ENCODE assay signal across 21 mouse cellular contexts in genomic region chr12:76200326-76200725, GRCm38 (mm10). TPM values are rescaled to one million over a fixed set of nuclear protein-coding genes. Genes with fewer than 3 reads are reported as not detected.
"Had no signal": no experiment of that assay in that cellular context is flagged by ENCODE, and none has a peak within 500 bp of the region (broad histone marks: within the 10 kb centered on the region; RNA-seq: fewer than 3 reads in every experiment).

No protein-coding gene starts in this region.

- H3K9me3 ChIP-seq: intestine, embryonic 15.5 days; limb, embryonic 13.5 days; liver, embryonic 15.5 days; midbrain, embryonic 13.5 days; neural tube, embryonic 15.5 days had no signal

- DNase-seq: kidney, adult 8-10 months; kidney, postnatal 10 days; layer of hippocampus, adult 9-11 months; layer of hippocampus, postnatal 36 days; left cerebral cortex, postnatal 4 days; lung, embryonic 14.5 days; lung, postnatal 14 days; right cerebral cortex, adult 18-20 months; right cerebral cortex, postnatal 25 days; thymus, postnatal 4 days had no signal

- H3K4me3 ChIP-seq: intestine, embryonic 15.5 days; limb, embryonic 13.5 days; liver, embryonic 15.5 days; midbrain, embryonic 13.5 days; myocyte; neural tube, embryonic 15.5 days had no signal

- H3K9ac ChIP-seq: intestine, embryonic 15.5 days; limb, embryonic 13.5 days; liver, embryonic 15.5 days; lung, embryonic 14.5 days; midbrain, embryonic 13.5 days; neural tube, embryonic 15.5 days had no signal

- H3K4me2 ChIP-seq: intestine, embryonic 15.5 days; limb, embryonic 13.5 days; liver, embryonic 15.5 days; lung, embryonic 14.5 days; midbrain, embryonic 13.5 days; neural tube, embryonic 15.5 days had no signal

- H3K27ac ChIP-seq: intestine, embryonic 15.5 days; limb, embryonic 13.5 days; liver, embryonic 15.5 days; midbrain, embryonic 13.5 days; neural tube, embryonic 15.5 days had no signal

- H3K27me3 ChIP-seq: intestine, embryonic 15.5 days; neural tube, embryonic 15.5 days had no signal

- ATAC-seq: intestine, embryonic 15.5 days; midbrain, embryonic 13.5 days had no signal

- H3K36me3 ChIP-seq: intestine, embryonic 15.5 days; limb, embryonic 13.5 days; liver, embryonic 15.5 days; midbrain, embryonic 13.5 days; neural tube, embryonic 15.5 days had no signal

RNA-seq across cellular contexts. Expression of gene Esr2, which starts 23.3 kb away (rescaled TPM):
- polyA plus RNA-seq: liver, adult 2 months had no signal

RNA-seq across cellular contexts. Expression of gene Tex21, which starts 46.2 kb away (rescaled TPM):
- polyA plus RNA-seq: intestine, embryonic 15.5 days; large intestine, adult 2 months; liver, adult 2 months; lung, embryonic 14.5 days; midbrain, embryonic 13.5 days; myocyte; neural tube, embryonic 11.5 days; neural tube, embryonic 15.5 days; small intestine, adult 2 months; stomach, embryonic 16.5 days had no signal
